Mouse (Mus musculus): ENCODE results near the gene Kpna2.
A peak's percentile ranks its signal among the peaks of the same experiment; 100 is the strongest.
"Not testable (repeated sequence)": the region's sequence is repeated elsewhere in the genome, so short reads cannot be mapped to it uniquely, and the experiment has no call there.

Gene Kpna2

GRCm38 (mm10) chr11:106999151-106999948 lies at the start of gene Kpna2:
Gene Kpna2 (minus strand): TSS chr11:106999541.
- peak; percentile 86 to 91 for DNase-seq (ENCODE audit: low spot score in 2 of 2)

GRCm38 (mm10) chr11:107046766-107047620 lies 47.7 kb upstream of the Kpna2 start:
- no peak for DNase-seq (ENCODE audit: low spot score in 2 of 2)

- DNase-seq (ENCODE audit: low spot score in 2 of 2), result no peak
Observed at GRCm38 (mm10) chr11:107045546-107045945, 46.2 kb upstream of the Kpna2 start.

- DNase-seq (ENCODE audit: low spot score in 2 of 2), result peak; percentile 64 to 88
Observed at GRCm38 (mm10) chr11:107044321-107044720, 45.0 kb upstream of the Kpna2 start.

- no peak for DNase-seq (ENCODE audit: low spot score in 2 of 2)
Observed at GRCm38 (mm10) chr11:107043361-107043760, 44.0 kb upstream of the Kpna2 start.

- DNase-seq (ENCODE audit: low spot score in 2 of 2), result no peak
Observed at GRCm38 (mm10) chr11:107041396-107041795, 42.1 kb upstream of the Kpna2 start.

GRCm38 (mm10) chr11:107039417-107039816 lies 40.1 kb upstream of the Kpna2 start:
- DNase-seq (ENCODE audit: low spot score in 2 of 2), result no peak

GRCm38 (mm10) chr11:107034085-107034810 lies 34.9 kb upstream of the Kpna2 start:
- no peak for DNase-seq (ENCODE audit: low spot score in 2 of 2)

- DNase-seq (ENCODE audit: low spot score in 2 of 2), result no peak
Observed at GRCm38 (mm10) chr11:107031635-107032034, 32.3 kb upstream of the Kpna2 start.

GRCm38 (mm10) chr11:107029536-107029935 lies 30.2 kb upstream of the Kpna2 start:
- peak in 1 of 2 experiments; percentile 29 for DNase-seq (ENCODE audit: low spot score in 2 of 2)

- DNase-seq (ENCODE audit: low spot score in 2 of 2), result no peak
Observed at GRCm38 (mm10) chr11:107028754-107029153, 29.4 kb upstream of the Kpna2 start.

GRCm38 (mm10) chr11:107028275-107028618 lies 28.9 kb upstream of the Kpna2 start:
- no peak for DNase-seq (ENCODE audit: low spot score in 2 of 2)

GRCm38 (mm10) chr11:107027431-107028274 lies 28.3 kb upstream of the Kpna2 start:
- DNase-seq (ENCODE audit: low spot score in 2 of 2), result peak; percentile 69 to 88

- DNase-seq (ENCODE audit: low spot score in 2 of 2), result peak in 1 of 2 experiments; percentile 15
Observed at GRCm38 (mm10) chr11:107026554-107027430, 27.5 kb upstream of the Kpna2 start.

- peak; percentile 26 to 47 for DNase-seq (ENCODE audit: low spot score in 2 of 2)
Observed at GRCm38 (mm10) chr11:107025411-107026321, 26.3 kb upstream of the Kpna2 start, which contains the start of gene 1810010H24Rik. Gene 1810010H24Rik (plus strand): TSS chr11:107025681.

- DNase-seq (ENCODE audit: low spot score in 2 of 2), result no peak
Observed at GRCm38 (mm10) chr11:107024406-107024805, 25.1 kb upstream of the Kpna2 start.

GRCm38 (mm10) chr11:107022050-107022683 lies 22.8 kb upstream of the Kpna2 start:
- no peak for DNase-seq (ENCODE audit: low spot score in 2 of 2)

- DNase-seq (ENCODE audit: low spot score in 2 of 2), result not testable (repeated sequence)
Observed at GRCm38 (mm10) chr11:107019722-107020121, 20.4 kb upstream of the Kpna2 start.

Data from spleen, postnatal 10 days (tissue).